Mouse (Mus musculus) liver, embryonic 12.5 days (tissue): ENCODE measurements at regions not wholly inside any gene's neighbourhood (a gene's known extent, or its start where the extent isn't known, plus 50 kb on each side); places are given as distances from the start of the nearest gene placed in this dataset.

ENCODE experiments used
- ATAC-seq: fragments of 200-750 bp; cut with Nextera tagmentation; 2 replicates; pipeline ENCODE4 v1.8.0; 2017; ENCODE audit warnings: moderate number of reproducible peaks, mild to moderate bottlenecking, moderate library complexity
- H3K27ac ChIP-seq: fragments of 300-500 bp; sonication (generic); 2 replicates; pipeline ENCODE4 v1.5.1; 2016; ENCODE audit warnings: mild to moderate bottlenecking
- H3K27me3 ChIP-seq: fragments of 300-500 bp; sonication (generic); replicated peaks from 2 replicates; pipeline ENCODE4 v1.6.1; 2016; ENCODE audit warnings: mild to moderate bottlenecking, moderate library complexity
- H3K36me3 ChIP-seq: fragments of 300-500 bp; sonication (generic); 2 replicates; pipeline ENCODE4 v1.6.1; 2016; ENCODE audit warnings: mild to moderate bottlenecking, moderate library complexity
- H3K4me1 ChIP-seq: fragments of 300-500 bp; sonication (generic); 2 replicates; pipeline ENCODE4 v1.6.1; 2016
- H3K4me2 ChIP-seq: fragments of 300-500 bp; sonication (generic); 2 replicates; pipeline ENCODE4 v1.6.1; 2016; ENCODE audit warnings: mild to moderate bottlenecking, moderate library complexity
- H3K4me3 ChIP-seq: fragments of 300-500 bp; sonication (generic); 2 replicates; pipeline ENCODE4 v1.5.1; 2016; ENCODE audit warnings: mild to moderate bottlenecking, moderate library complexity
- H3K9ac ChIP-seq: fragments of 300-500 bp; sonication (generic); 2 replicates; pipeline ENCODE4 v1.6.1; 2016; ENCODE audit warnings: mild to moderate bottlenecking, moderate library complexity
- H3K9me3 ChIP-seq: fragments of 300-500 bp; sonication (generic); replicated peaks from 2 replicates; pipeline ENCODE4 v1.6.1; 2016; ENCODE audit warnings: mild to moderate bottlenecking, moderate library complexity
- WGBS: fragments of 180-500 bp; shearing (Covaris S2); methylation state at CpG from one replicate; pipeline ENCODE4 v1.1.7; 2016; ENCODE audit not compliant: insufficient replicate concordance; 5-methylcytosine and 5-hydroxymethylcytosine counted together

DNA sequence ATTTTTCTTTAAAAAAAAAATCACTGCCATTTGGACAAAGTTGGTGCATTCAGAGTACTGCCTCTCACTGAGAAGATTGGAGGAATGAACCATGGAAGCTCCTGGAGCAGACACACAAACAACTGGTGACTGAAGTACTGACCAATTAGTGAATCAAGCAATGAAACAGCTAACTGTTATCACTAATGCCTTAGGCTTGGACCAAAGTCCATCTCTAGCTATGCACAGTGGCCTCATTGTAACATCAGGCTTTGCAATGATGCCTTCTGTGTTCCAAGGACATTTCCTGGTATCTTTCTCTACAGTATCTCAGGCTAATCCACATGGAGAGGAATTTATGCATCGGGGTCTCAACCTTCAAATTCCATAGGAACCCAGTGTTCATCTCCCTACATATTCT is 123.2 kb upstream of the Nsun2 start:
- Histone ChIP-seq H3K27me3 (no peaks in the 10 kb centered on the region), H3K4me2 (no peak overlapping the region), H3K36me3 (no peaks in the 10 kb centered on the region), H3K9ac (no peak overlapping the region), H3K4me1 (no peaks in the 10 kb centered on the region), H3K9me3 (0 out of 2 replicates have a peak, but pooled peaks cover 7% of the 10 kb centered on the region), H3K4me3 (no peak overlapping the region), H3K27ac (no peak overlapping the region)
- WGBS = 67% methylated on average over 1 of the region's 1 CpGs
- ATAC-seq = no peak

DNA sequence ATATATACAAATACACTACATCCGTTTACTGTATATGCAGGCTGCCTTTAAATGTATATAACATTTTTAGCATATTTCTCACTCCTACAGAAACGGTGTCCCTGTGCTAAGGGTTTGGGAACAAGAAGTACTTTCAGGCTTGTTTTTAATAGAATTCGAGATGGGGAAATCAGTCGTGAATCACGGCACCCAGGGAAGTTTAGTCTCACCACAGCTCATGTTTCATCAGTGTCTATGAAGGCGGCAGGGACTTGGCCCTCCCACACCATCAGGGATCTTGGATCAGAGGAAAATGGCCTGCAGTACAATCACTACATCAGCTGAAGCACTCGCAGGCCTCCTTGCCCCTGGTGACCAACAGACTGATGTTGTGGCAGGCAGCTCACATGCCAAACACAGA is 118.7 kb upstream of the Nsun2 start:
- H3K27ac ChIP-seq = no peak overlapping the region
- H3K4me3 ChIP-seq = no peak overlapping the region
- H3K36me3 ChIP-seq = no peaks in the 10 kb centered on the region
- ATAC-seq = no peak
- 0 out of 2 replicates have a peak, but pooled peaks cover 11% of the 10 kb centered on the region for H3K9me3 ChIP-seq
- H3K27me3 ChIP-seq = no peaks in the 10 kb centered on the region
- 61% methylated on average over 7 of the region's 7 CpGs for WGBS
- H3K4me1 ChIP-seq = no peaks in the 10 kb centered on the region
- no peak overlapping the region for H3K9ac ChIP-seq
- H3K4me2 ChIP-seq = no peak overlapping the region

DNA sequence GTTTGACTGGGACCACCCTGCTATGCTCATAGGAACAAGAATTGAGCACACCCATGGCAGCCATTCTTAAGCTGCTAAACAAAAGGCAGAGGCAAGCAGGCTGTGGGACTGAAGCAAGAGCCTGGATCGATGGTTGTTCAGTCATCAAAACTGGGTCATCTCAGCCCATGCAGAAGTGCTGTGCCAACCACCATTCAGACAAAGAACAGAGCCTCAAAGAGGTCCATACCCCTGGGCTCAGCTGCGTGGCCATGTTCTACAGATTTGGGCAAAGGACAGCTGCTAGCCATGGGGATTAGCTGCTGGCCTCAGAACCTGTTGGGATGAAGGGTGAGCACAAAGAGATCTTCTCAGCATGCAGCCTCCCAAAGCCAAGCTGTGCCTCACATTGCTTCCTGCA is 116.8 kb upstream of the Nsun2 start:
- Histone ChIP-seq H3K9ac (no peak overlapping the region), H3K27me3 (no peaks in the 10 kb centered on the region), H3K4me3 (no peak overlapping the region), H3K4me2 (no peak overlapping the region), H3K36me3 (no peaks in the 10 kb centered on the region), H3K4me1 (no peaks in the 10 kb centered on the region), H3K27ac (no peak overlapping the region), H3K9me3 (0 out of 2 replicates have a peak, but pooled peaks cover 11% of the 10 kb centered on the region)
- ATAC-seq = no peak
- WGBS = 70% methylated on average over 2 of the region's 2 CpGs

DNA sequence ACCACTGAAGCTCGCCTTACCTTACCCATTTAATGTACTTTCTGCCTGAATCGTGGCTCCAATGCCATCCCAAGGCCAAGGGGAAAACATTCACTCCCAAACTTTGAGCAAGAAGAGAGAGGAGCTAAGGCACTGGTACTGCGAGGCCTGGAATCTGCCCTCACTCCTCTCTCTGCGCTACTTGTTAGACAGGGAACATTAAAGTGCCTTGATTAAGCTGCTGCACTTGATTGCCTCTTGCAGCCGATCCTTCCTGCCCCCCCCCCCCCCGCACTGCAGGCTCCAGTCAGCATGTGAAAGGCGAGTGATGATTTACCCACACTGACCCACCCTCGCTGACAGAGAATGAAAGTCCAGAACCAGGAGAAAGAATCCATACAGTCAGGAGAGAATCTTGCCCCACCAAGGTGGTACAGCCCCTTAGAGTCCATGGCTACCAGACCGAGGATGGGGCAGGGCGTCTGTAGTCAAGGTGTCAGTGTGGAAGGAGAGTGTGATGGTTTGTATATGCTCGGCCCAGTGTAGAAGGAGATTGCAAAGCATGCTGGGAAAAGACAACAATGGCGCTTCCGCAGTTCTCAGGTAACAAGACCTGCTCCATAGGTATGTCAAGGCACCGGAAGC is 115.6 kb upstream of the Nsun2 start:
- no peak for ATAC-seq
- Histone ChIP-seq H3K4me2 (no peak overlapping the region), H3K9me3 (0 out of 2 replicates have a peak, but pooled peaks cover 11% of the 10 kb centered on the region), H3K36me3 (no peaks in the 10 kb centered on the region), H3K9ac (no peak overlapping the region), H3K27me3 (no peaks in the 10 kb centered on the region), H3K27ac (no peak overlapping the region), H3K4me1 (no peaks in the 10 kb centered on the region), H3K4me3 (no peak overlapping the region)
- WGBS = 68% methylated on average over 14 of the region's 14 CpGs

DNA sequence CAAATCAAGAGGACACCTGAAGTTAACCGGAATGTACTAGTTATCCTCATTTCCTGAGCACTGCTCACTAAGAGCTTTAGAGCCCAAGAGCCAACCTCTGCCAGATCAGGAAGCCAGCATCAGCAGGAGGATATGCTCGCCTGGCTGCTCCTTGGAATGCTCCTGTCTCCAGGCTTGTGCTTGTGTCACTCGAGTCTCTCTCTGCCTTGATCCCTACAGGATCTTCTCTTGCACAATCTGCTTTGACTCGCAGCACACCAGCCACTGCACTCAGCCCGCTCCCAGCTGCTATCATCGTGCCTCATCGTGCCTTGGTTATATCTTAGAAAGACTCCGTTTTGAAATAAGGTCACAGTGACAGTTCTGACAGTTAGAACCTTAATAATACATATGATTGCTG is 113.4 kb upstream of the Nsun2 start:
- H3K27me3 ChIP-seq = no peaks in the 10 kb centered on the region
- H3K9ac ChIP-seq = no peak overlapping the region
- no peaks in the 10 kb centered on the region for H3K4me1 ChIP-seq
- 72% methylated on average over 8 of the region's 8 CpGs for WGBS
- ATAC-seq = no peak
- 0 out of 2 replicates have a peak, but pooled peaks cover 7% of the 10 kb centered on the region for H3K9me3 ChIP-seq
- H3K4me3 ChIP-seq = no peak overlapping the region
- no peak overlapping the region for H3K27ac ChIP-seq
- no peaks in the 10 kb centered on the region for H3K36me3 ChIP-seq
- no peak overlapping the region for H3K4me2 ChIP-seq

DNA sequence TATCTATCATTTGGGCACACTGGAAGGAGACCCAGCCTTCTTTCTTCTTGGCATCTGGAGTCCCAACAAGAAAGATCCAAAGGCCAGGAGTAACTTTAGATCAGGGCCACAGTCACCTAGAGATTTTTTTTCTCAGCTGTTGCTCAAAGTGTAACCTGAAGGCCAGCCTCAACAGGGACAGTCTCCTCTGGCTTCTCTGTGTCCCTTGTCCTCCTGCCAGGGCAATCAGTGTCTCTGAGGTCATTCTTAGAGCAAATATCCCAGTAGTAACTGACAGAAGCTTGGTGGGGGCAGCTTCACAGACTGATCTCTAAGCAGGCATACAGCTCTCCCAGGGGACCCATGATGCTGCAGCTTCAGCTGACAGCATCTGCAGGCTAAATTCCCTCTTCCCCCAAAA is 111.6 kb upstream of the Nsun2 start:
- no peaks in the 10 kb centered on the region for H3K4me1 ChIP-seq
- H3K9me3 ChIP-seq = no peaks in the 10 kb centered on the region
- H3K36me3 ChIP-seq = no peaks in the 10 kb centered on the region
- no peak for ATAC-seq
- no peaks in the 10 kb centered on the region for H3K27me3 ChIP-seq
- no peak overlapping the region for H3K9ac ChIP-seq
- no peak overlapping the region for H3K4me2 ChIP-seq
- H3K4me3 ChIP-seq = no peak overlapping the region
- H3K27ac ChIP-seq = no peak overlapping the region

DNA sequence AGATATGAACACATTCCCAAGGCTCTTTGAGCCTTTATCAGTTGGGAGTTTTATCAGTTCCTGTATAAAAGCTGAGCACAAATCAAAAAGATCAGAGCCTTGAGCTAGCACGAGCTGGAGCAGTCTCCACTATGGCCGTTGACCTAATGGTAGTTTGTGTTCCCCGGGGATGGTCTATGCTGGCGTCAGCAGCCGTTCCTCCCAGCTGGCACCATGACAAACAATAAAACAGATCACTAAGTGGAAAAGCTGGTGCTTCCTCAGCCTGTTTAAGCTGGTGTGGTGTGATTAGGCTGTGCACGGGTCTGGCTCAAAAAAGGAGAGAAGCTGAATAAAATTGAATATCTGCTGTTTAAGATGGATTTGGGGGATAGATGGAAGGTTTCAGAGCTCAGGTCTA is 107.4 kb upstream of the Nsun2 start:
- Histone ChIP-seq H3K4me2 (no peak overlapping the region), H3K36me3 (no peaks in the 10 kb centered on the region), H3K9ac (no peak overlapping the region), H3K27ac (no peak overlapping the region), H3K4me3 (no peak overlapping the region), H3K4me1 (no peaks in the 10 kb centered on the region), H3K9me3 (no peaks in the 10 kb centered on the region), H3K27me3 (no peaks in the 10 kb centered on the region)
- 61% methylated on average over 6 of the region's 6 CpGs for WGBS
- ATAC-seq = no peak

DNA sequence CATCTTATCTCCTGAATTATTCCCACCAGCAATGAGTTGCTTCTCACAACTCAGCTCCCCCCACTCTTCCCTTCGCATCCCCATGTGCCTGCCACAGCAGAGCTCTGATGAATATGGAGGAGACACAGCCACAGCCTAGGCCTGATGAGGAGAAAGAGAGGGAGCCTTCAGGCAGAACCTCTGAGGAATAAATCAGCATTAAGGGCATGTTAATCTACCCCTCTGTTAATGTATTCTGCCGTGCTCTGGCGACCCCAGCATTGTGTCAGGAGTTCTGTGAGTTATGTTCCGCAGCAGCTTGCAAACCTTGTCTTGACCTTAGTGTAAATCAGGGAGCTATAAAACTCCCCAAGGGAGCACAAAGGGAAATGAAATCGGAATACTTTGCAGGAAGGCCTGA is 104.0 kb upstream of the Nsun2 start:
- ATAC-seq = no peak
- no peak overlapping the region for H3K9ac ChIP-seq
- no peaks in the 10 kb centered on the region for H3K36me3 ChIP-seq

DNA sequence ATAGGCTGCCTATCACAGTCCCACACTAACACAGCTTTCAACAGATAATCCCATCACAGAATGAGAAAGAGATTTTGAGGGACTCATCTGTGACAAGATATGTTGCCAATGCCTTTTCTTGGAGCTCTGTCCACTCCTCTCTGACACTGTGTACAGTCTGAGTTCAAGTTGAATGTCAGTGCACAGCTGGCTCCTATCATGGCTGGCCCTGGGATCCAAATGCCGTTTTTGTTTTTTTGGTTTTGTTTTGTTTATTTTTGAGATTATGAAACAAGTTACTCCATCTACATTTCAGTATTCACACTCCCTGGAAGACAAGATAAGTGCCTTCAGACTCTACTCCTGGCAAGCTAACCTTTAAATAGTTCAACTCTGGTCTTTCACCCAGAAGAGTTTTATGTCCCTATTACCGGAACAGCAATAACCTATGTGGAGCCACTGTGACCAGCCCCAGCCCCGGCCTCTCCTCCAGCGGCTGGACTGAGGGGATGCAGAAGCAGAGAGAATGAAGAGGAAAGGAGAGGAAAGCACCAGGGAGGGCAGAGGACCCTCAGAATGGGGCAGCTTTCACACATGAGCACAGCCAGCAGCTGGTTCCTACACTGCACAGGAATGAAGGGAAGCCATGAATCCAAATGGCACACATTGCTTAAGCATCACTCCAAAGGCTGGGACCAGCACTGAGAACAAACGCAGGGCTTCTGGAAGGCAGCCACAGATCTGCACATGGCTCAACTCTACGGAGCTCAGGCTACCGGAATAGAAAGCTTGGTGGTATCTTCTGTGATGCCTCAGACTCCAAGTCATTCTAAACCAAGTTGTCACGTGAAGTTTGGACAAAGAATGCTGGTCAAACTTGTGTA is 99.9 kb upstream of the Nsun2 start:
- H3K36me3 ChIP-seq = no peaks in the 10 kb centered on the region

More for the DNA sequence above, 104.0 kb upstream of the Nsun2 start:
- H3K9me3 ChIP-seq = no peaks in the 10 kb centered on the region
- H3K27me3 ChIP-seq = no peaks in the 10 kb centered on the region
- no peak overlapping the region for H3K4me2 ChIP-seq
- no peaks in the 10 kb centered on the region for H3K4me1 ChIP-seq
- no peak overlapping the region for H3K4me3 ChIP-seq
- 44% methylated on average over 5 of the region's 5 CpGs for WGBS
- H3K27ac ChIP-seq = no peak overlapping the region

DNA sequence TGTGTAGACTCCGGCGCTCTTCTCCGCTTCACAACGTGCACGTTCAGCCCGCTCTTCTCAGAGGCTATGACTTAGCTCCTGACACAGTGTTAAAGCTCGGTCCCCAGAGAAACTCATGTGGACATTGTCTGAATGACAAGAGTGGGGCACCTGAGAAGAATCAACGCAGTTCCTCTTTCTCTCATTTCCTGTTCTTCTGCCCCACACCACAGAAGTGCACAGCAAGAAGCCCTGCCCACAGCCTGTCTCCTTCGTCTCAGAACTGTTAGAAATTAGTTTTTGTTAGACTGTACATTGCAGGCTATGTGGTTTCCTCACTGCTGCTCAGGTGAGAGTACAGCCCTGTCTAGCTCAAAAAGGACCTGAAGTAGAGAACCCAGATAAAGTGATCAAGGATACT is 94.1 kb upstream of the Nsun2 start:
- H3K27me3 ChIP-seq = no peaks in the 10 kb centered on the region
- ATAC-seq = no peak
- H3K4me3 ChIP-seq = no peak overlapping the region
- H3K9ac ChIP-seq = no peak overlapping the region
- no peaks in the 10 kb centered on the region for H3K36me3 ChIP-seq
- H3K4me2 ChIP-seq = no peak overlapping the region
- 61% methylated on average over 9 of the region's 9 CpGs for WGBS
- no peak overlapping the region for H3K27ac ChIP-seq
- H3K9me3 ChIP-seq = peaks cover 3% of the 10 kb centered on the region; the same call in 1 of the 2 replicates
- no peaks in the 10 kb centered on the region for H3K4me1 ChIP-seq

More for the DNA sequence above, 99.9 kb upstream of the Nsun2 start:
- Histone ChIP-seq H3K27ac (no peak overlapping the region), H3K4me2 (no peak overlapping the region), H3K4me1 (no peaks in the 10 kb centered on the region), H3K9ac (no peak overlapping the region), H3K9me3 (peaks cover 3% of the 10 kb centered on the region; the same call in 1 of the 2 replicates), H3K4me3 (no peak overlapping the region), H3K27me3 (no peaks in the 10 kb centered on the region)
- ATAC-seq = no peak
- 61% methylated on average over 8 of the region's 8 CpGs for WGBS

DNA sequence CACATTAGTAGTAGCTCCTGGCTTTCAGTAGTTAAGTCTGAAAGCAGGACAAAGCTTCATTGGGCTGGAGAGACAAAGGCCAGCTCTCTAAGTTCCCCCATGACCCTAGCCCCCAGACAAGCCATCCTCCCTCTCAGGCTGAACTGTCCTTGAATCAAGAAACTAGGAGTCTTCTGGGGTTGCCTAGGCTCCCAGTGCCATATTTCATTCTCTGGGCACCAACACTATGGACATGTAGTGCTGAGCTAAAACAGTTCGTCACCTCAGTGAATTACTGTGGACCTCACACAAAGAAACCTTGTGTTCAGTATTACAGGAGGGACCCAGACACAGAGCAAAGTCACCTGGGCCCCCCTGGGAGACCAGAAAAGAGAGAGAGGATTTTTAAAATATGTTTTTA is 91.7 kb upstream of the Nsun2 start:
- 32% methylated on average over 1 of the region's 1 CpGs for WGBS
- H3K27me3 ChIP-seq = no peaks in the 10 kb centered on the region
- H3K9ac ChIP-seq = no peak overlapping the region
- ATAC-seq = no peak
- H3K4me3 ChIP-seq = no peak overlapping the region
- no peak overlapping the region for H3K4me2 ChIP-seq
- H3K27ac ChIP-seq = no peak overlapping the region
- no peaks in the 10 kb centered on the region for H3K36me3 ChIP-seq
- no peaks in the 10 kb centered on the region for H3K4me1 ChIP-seq
- peaks cover 3% of the 10 kb centered on the region; the same call in 1 of the 2 replicates for H3K9me3 ChIP-seq

DNA sequence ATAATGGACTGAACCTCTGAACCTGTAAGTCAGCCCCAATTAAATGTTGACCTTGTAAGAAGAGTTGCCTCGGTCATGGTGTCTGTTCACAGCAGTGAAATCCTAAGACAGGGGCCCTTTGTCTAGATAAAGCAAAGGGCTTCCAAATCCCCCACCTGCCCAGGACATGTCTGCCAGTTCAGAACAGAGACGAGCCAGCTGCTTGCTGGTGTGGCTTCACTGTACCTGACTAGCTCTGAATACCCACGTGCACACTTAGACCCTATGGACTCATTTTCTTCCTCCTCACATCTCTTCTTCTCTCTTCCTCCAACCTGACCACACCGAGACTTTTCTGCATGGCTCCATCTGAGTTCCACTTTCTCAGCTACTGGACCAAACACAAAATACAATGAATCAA is 87.9 kb upstream of the Nsun2 start:
- Histone ChIP-seq H3K4me1 (no peaks in the 10 kb centered on the region), H3K9me3 (no peaks in the 10 kb centered on the region), H3K4me2 (no peak overlapping the region), H3K27me3 (no peaks in the 10 kb centered on the region), H3K9ac (no peak overlapping the region), H3K27ac (no peak overlapping the region), H3K4me3 (no peak overlapping the region), H3K36me3 (no peaks in the 10 kb centered on the region)
- 68% methylated on average over 4 of the region's 4 CpGs for WGBS
- no peak for ATAC-seq
